Mouse (Mus musculus) lung, postnatal 4 days (tissue): ENCODE measurements around the gene Dpp8.

ENCODE experiments used
- DNase-seq, 2 experiments: peaks; one replicate each; pipeline ENCODE4 v3.0.0; 2021

Gene Dpp8

GRCm38 (mm10) chr9:65094237-65094636, 62.0 kb downstream of the Dpp8 start:
- peak; percentile 54 to 77 for DNase-seq

GRCm38 (mm10) chr9:65100991-65101685, 68.9 kb downstream of the Dpp8 start, which contains the start of gene Igdcc4:
Gene Igdcc4, plus strand, starts transcription at chr9:65101486.
- DNase-seq = peak; percentile 16 to 42

GRCm38 (mm10) chr9:65101686-65102376, 69.6 kb downstream of the Dpp8 start:
- DNase-seq = peak; percentile 25 to 49

- DNase-seq = peak; percentile 18 to 42
Measured at GRCm38 (mm10) chr9:65102377-65103172, 70.4 kb downstream of the Dpp8 start.

GRCm38 (mm10) chr9:65103173-65103752, 71.0 kb downstream of the Dpp8 start:
- no peak for DNase-seq

GRCm38 (mm10) chr9:65106821-65107220, 74.6 kb downstream of the Dpp8 start:
- no peak for DNase-seq

- no peak for DNase-seq
Measured at GRCm38 (mm10) chr9:65107893-65108292, 75.7 kb downstream of the Dpp8 start.

- no peak for DNase-seq
Measured at GRCm38 (mm10) chr9:65109132-65110072, 77.2 kb downstream of the Dpp8 start.

GRCm38 (mm10) chr9:65111698-65112097, 79.5 kb downstream of the Dpp8 start:
- DNase-seq = no peak

GRCm38 (mm10) chr9:65113694-65114093, 81.5 kb downstream of the Dpp8 start:
- no peak for DNase-seq

- DNase-seq = no peak
Measured at GRCm38 (mm10) chr9:65115891-65116290, 83.7 kb downstream of the Dpp8 start.

GRCm38 (mm10) chr9:65117516-65117915, 85.3 kb downstream of the Dpp8 start:
- no peak for DNase-seq

- DNase-seq = peak; percentile 38 to 78
Measured at GRCm38 (mm10) chr9:65120935-65121334, 88.7 kb downstream of the Dpp8 start.

GRCm38 (mm10) chr9:65122545-65122944, 90.3 kb downstream of the Dpp8 start:
- peak in 1 of 2 experiments; percentile 44 for DNase-seq

GRCm38 (mm10) chr9:65123552-65124168, 91.4 kb downstream of the Dpp8 start:
- DNase-seq = peak; percentile 76 to 80

- DNase-seq = peak; percentile 62 to 67
Measured at GRCm38 (mm10) chr9:65128123-65128815, 96.1 kb downstream of the Dpp8 start.

- DNase-seq = peak; percentile 20 to 40
Measured at GRCm38 (mm10) chr9:65131717-65132116, 99.5 kb downstream of the Dpp8 start.
